Mouse (Mus musculus) neutrophil, adult 5-6 weeks (primary cell): ENCODE measurements around the gene Tex2. TPM values are rescaled to one million over a fixed set of nuclear protein-coding genes. Genes with fewer than 3 reads are reported as not detected.

Experiments used
- ATAC-seq: fragments of 151-379, 151-347 bp; 2 replicates; pipeline ENCODE4 v1.8.0; 2017; ENCODE audit warnings: mild to moderate bottlenecking, moderate TSS enrichment; ENCODE audit not compliant: insufficient number of reproducible peaks, poor library complexity, low FRiP score, severe bottlenecking; ENCODE audit errors: extremely low read depth
- total RNA-seq: library from RNA; stranded (forward); fragments of 200-1000 nt; gene quantifications from 2 replicates; pipeline ENCODE4 v1.2.3, GENCODE M21; 2017

The Tex2 gene
- total RNA-seq, 1 experiment from 2014 or later, result 15.9 TPM

- ATAC-seq, result no peak
Measured at GRCm38 (mm10) chr11:106478745-106479144, 134.5 kb downstream of the Tex2 start.

GRCm38 (mm10) chr11:106477505-106478160, 135.6 kb downstream of the Tex2 start:
- no peak for ATAC-seq

- ATAC-seq, result no peak
Measured at GRCm38 (mm10) chr11:106475309-106475708, 137.9 kb downstream of the Tex2 start.

GRCm38 (mm10) chr11:106471629-106472028, 141.6 kb downstream of the Tex2 start:
- ATAC-seq, result no peak

- no peak for ATAC-seq
Measured at GRCm38 (mm10) chr11:106468509-106468908, 144.7 kb downstream of the Tex2 start.

- ATAC-seq, result no peak
Measured at GRCm38 (mm10) chr11:106465932-106466331, 147.3 kb downstream of the Tex2 start.

GRCm38 (mm10) chr11:106465545-106465903, 147.7 kb downstream of the Tex2 start:
- no peak for ATAC-seq

GRCm38 (mm10) chr11:106464681-106465544, 148.3 kb downstream of the Tex2 start:
- no peak for ATAC-seq

GRCm38 (mm10) chr11:106463845-106464244, 149.4 kb downstream of the Tex2 start:
- no peak for ATAC-seq

GRCm38 (mm10) chr11:106462309-106462708, 150.9 kb downstream of the Tex2 start:
- ATAC-seq, result no peak

- no peak for ATAC-seq
Measured at GRCm38 (mm10) chr11:106461145-106461932, 151.9 kb downstream of the Tex2 start.

GRCm38 (mm10) chr11:106460671-106461070, 152.6 kb downstream of the Tex2 start:
- ATAC-seq, result no peak

GRCm38 (mm10) chr11:106458540-106458939, 154.7 kb downstream of the Tex2 start:
- ATAC-seq, result no peak

Other genes with a start within 250 kb of the Tex2 start
- not detected in 2 replicates for gene Prr29, start 248.0 kb downstream of the Tex2 start, total RNA-seq
- gene Icam2, start 225.3 kb downstream of the Tex2 start, total RNA-seq, result 114 and 128 TPM in 2 replicates
- gene Ern1, start 125.6 kb downstream of the Tex2 start, total RNA-seq, result 18.6 and 23.6 TPM in 2 replicates
- 144 and 151 TPM in 2 replicates for gene Pecam1, start 137.2 kb upstream of the Tex2 start, total RNA-seq
- 63.2 and 73.4 TPM in 2 replicates for gene Milr1, start 137.8 kb upstream of the Tex2 start, total RNA-seq
- gene Polg2, start 166.1 kb upstream of the Tex2 start, total RNA-seq, result 83.1 and 88.6 TPM in 2 replicates
- gene Ddx5, start 175.8 kb upstream of the Tex2 start, total RNA-seq, result 3,680 and 4,160 TPM in 2 replicates
- 73.4 and 82.5 TPM in 2 replicates for gene Cep95, start 175.8 kb upstream of the Tex2 start, total RNA-seq